8 mouse cellular contexts compared by ENCODE assay signal in genomic region chr1:106511593-106511992, GRCm38 (mm10).
DNase-seq lines count a peak whose midpoint lies in the region; ATAC-seq lines count a peak whose summit lies in the region.

No protein-coding gene starts in this region.

- DNase-seq in MEL-GATA-1-ER (ENCODE audit: extremely low read depth, low read depth), result peak; percentile 92
- peak; percentile 26 for DNase-seq in cerebellum, adult 11-12 months
- peak; percentile 13 to 64 for DNase-seq in layer of hippocampus, postnatal 25 days (ENCODE audit: extremely low spot score in 1 of 2, low spot score in 1 of 2)
- DNase-seq in right cerebral cortex, adult 18-20 months, result peak; percentile 61
- DNase-seq in urinary bladder, postnatal 14 days (ENCODE audit: low spot score), result peak; percentile 79

- peak; percentile 96 for ATAC-seq in frontal cortex, adult (ENCODE audit: low TSS enrichment)
- ATAC-seq in hindbrain, embryonic 15.5 days (ENCODE audit: low FRiP score, low read depth), result peak; percentile 81
- ATAC-seq in megakaryocyte, adult 5-6 weeks (ENCODE audit: poor library complexity, severe bottlenecking), result peak; percentile 92

- WGBS in hindbrain, embryonic 15.5 days, result 23% methylated on average over 6 of the region's 6 CpGs

- H3K4me2 ChIP-seq in hindbrain, embryonic 15.5 days, result no peak overlapping the region

- no peaks in the 10 kb centered on the region for H3K27me3 ChIP-seq in hindbrain, embryonic 15.5 days

- no peaks in the 10 kb centered on the region for H3K36me3 ChIP-seq in hindbrain, embryonic 15.5 days

- H3K4me3 ChIP-seq in hindbrain, embryonic 15.5 days, result no peak overlapping the region

- H3K27ac ChIP-seq in hindbrain, embryonic 15.5 days (replicated peaks), result no peak overlapping the region

- no peaks in the 10 kb centered on the region for H3K4me1 ChIP-seq in hindbrain, embryonic 15.5 days (replicated peaks)

- H3K9ac ChIP-seq in hindbrain, embryonic 15.5 days, result no peak overlapping the region

- H3K9me3 ChIP-seq in hindbrain, embryonic 15.5 days, result no peaks in the 10 kb centered on the region

Comparison
In these comparisons a context has a peak if more than half of its experiments do, and no peak if none do; other contexts are left out.
1. DNase-seq: peak in every context shown above with its lines; median percentile 92 in MEL-GATA-1-ER; 79 in urinary bladder, postnatal 14 days; 61 in right cerebral cortex, adult 18-20 months; 38 in layer of hippocampus, postnatal 25 days; 26 in cerebellum, adult 11-12 months.